Mouse (Mus musculus) liver, embryonic 15.5 days (tissue): Measurements from ENCODE around the gene Spred3. TPM values are rescaled to one million over a fixed set of nuclear protein-coding genes. Genes with fewer than 3 reads are reported as not detected.
"Not testable (repeated sequence)": the region's sequence is repeated elsewhere in the genome, so short reads cannot be mapped to it uniquely, and the experiment has no call there.

Source experiments
- ATAC-seq: fragments of 200-750 bp; cut with Nextera tagmentation; 2 replicates; pipeline ENCODE4 v1.8.0; 2017; ENCODE audit warnings: moderate number of reproducible peaks, mild to moderate bottlenecking, moderate library complexity; ENCODE audit not compliant: insufficient read depth
- H3K27ac ChIP-seq: fragments of 300-500 bp; sonication (generic); replicated peaks from 2 replicates; pipeline ENCODE4 v1.5.1; 2015; ENCODE audit warnings: mild to moderate bottlenecking, inconsistent platforms
- H3K27me3 ChIP-seq: fragments of 300-500 bp; sonication (generic); 2 replicates; pipeline ENCODE4 v1.6.1; 2015; ENCODE audit warnings: mild to moderate bottlenecking, inconsistent platforms
- H3K36me3 ChIP-seq: fragments of 300-500 bp; sonication (generic); replicated peaks from 2 replicates; pipeline ENCODE4 v1.6.1; 2015; ENCODE audit warnings: moderate library complexity, mild to moderate bottlenecking, inconsistent platforms
- H3K4me1 ChIP-seq: fragments of 300-500 bp; sonication (generic); replicated peaks from 2 replicates; pipeline ENCODE4 v1.6.1; 2015; ENCODE audit warnings: inconsistent platforms
- H3K4me2 ChIP-seq: fragments of 300-500 bp; sonication (generic); 2 replicates; pipeline ENCODE4 v1.6.1; 2015; ENCODE audit warnings: moderate library complexity, mild to moderate bottlenecking, inconsistent platforms
- H3K4me3 ChIP-seq: fragments of 300-500 bp; sonication (generic); replicated peaks from 2 replicates; pipeline ENCODE4 v1.5.1; 2015; ENCODE audit warnings: mild to moderate bottlenecking, inconsistent platforms
- H3K9ac ChIP-seq: fragments of 300-500 bp; sonication (generic); 2 replicates; pipeline ENCODE4 v1.6.1; 2015; ENCODE audit warnings: moderate library complexity, mild to moderate bottlenecking, inconsistent platforms
- H3K9me3 ChIP-seq: fragments of 300-500 bp; sonication (generic); replicated peaks from 2 replicates; pipeline ENCODE4 v1.6.1; 2016; ENCODE audit warnings: inconsistent platforms
- WGBS: fragments of 180-500 bp; shearing (Covaris S2); methylation state at CpG from one replicate; pipeline ENCODE4 v1.1.7; 2015; ENCODE audit warnings: mixed read lengths; ENCODE audit not compliant: insufficient replicate concordance; 5-methylcytosine and 5-hydroxymethylcytosine counted together
- polyA plus RNA-seq: library from polyadenylated mRNA; unstranded; fragments of >200 nt; fragmentation: Nextera tagmentation; extraction: Ambion mirVana; gene quantifications from 2 replicates; pipeline ENCODE4 v1.2.1, GENCODE M21; 2015

Spred3 gene
- polyA plus RNA-seq, 1 experiment from 2014 or later, result 0.21 TPM

- peak overlapping the region; percentile 79; the same call in 1 of the 2 replicates for H3K4me2 ChIP-seq
- not testable (repeated sequence) for ATAC-seq, H3K27me3 ChIP-seq, H3K9ac ChIP-seq, H3K9me3 ChIP-seq, H3K27ac ChIP-seq, H3K4me3 ChIP-seq
- peaks cover 14% of the 10 kb centered on the region for H3K36me3 ChIP-seq
- 72% methylated on average over 4 of the region's 4 CpGs for WGBS
- peaks cover 27% of the 10 kb centered on the region for H3K4me1 ChIP-seq
These were observed 11.1 kb upstream of the Spred3 start for GRCm38 (mm10) chr7:29181323-29181722.

DNA sequence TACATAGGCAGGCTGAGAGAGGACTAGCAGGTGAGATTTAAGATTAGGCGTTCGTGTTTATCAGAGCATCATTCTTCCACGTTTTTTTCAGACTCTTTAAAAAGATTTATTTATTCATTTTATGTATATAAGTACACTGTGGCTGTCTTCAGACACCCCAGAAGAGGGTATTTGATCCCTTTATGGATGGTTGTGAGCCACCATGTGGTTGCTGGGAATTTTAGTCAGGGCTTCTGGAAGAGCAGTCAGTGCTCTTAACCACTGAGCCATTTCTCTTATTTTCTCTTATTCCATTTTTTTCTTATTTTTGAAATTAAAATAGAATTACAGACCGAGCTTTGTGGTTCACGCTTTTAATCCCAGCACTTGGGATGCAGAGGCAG, 10.6 kb upstream of the Spred3 start:
- H3K36me3 ChIP-seq, result peaks cover 19% of the 10 kb centered on the region
- H3K9ac ChIP-seq, result no peak overlapping the region
- H3K27me3 ChIP-seq, result no peaks in the 10 kb centered on the region
- no peaks in the 10 kb centered on the region for H3K9me3 ChIP-seq
- H3K4me1 ChIP-seq, result peaks cover 27% of the 10 kb centered on the region
- no peak for ATAC-seq
- H3K27ac ChIP-seq, result peak overlapping the region; percentile 48; the same call in 1 of the 2 replicates
- H3K4me3 ChIP-seq, result peak overlapping the region; percentile 79
- 35% methylated on average over 5 of the region's 5 CpGs for WGBS
- peak overlapping the region; percentile 79 for H3K4me2 ChIP-seq

- Histone ChIP-seq H3K27me3 (no peaks in the 10 kb centered on the region), H3K4me2 (peak within 1 kb of the TSS; percentile 79), H3K9me3 (no peaks in the 10 kb centered on the region), H3K27ac (peak within 1 kb of the TSS; percentile 70), H3K4me3 (peak within 1 kb of the TSS; percentile 79), H3K4me1 (peaks cover 27% of the 10 kb centered on the region), H3K36me3 (peaks cover 25% of the 10 kb centered on the region), H3K9ac (peak within 1 kb of the TSS; percentile 79)
- WGBS, result under 1% methylated on average over 62 of the region's 62 CpGs
- ATAC-seq, result peak; percentile 93
These were observed 10.1 kb upstream of the Spred3 start, which contains the start of gene Psmd8 for GRCm38 (mm10) chr7:29180077-29180853. Gene Psmd8 (minus strand): TSS chr7:29180701.

DNA sequence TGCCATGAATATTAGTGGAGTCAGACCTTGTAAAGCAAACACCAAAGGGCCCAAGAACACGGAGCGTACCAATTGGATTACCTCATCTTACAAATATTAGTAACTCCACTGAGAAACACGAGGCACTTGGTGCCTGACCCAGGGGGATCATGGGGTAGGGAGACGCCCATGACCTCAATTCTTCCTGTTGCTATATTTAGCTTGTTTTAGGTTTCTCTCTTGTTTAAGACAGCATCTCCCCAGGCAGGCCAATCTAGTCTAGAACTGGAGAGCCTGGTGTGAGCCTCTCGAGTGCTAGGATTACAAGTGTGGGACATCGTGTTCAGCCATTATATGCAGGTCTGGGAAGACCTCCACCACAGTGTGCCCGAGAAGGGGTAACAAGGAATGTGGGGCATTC, 9.1 kb upstream of the Spred3 start:
- peak overlapping the region; percentile 79 for H3K4me2 ChIP-seq
- H3K4me1 ChIP-seq, result peaks cover 27% of the 10 kb centered on the region
- ATAC-seq, result no peak
- H3K27me3 ChIP-seq, result no peaks in the 10 kb centered on the region
- 11% methylated on average over 7 of the region's 7 CpGs for WGBS
- no peaks in the 10 kb centered on the region for H3K9me3 ChIP-seq
- H3K36me3 ChIP-seq, result peaks cover 34% of the 10 kb centered on the region
- peak overlapping the region; percentile 79 for H3K4me3 ChIP-seq
- H3K27ac ChIP-seq, result peak overlapping the region; percentile 70
- peak overlapping the region; percentile 79 for H3K9ac ChIP-seq

GRCm38 (mm10) chr7:29178106-29178505, 7.9 kb upstream of the Spred3 start:
- H3K27me3 ChIP-seq, result peaks cover 8% of the 10 kb centered on the region
- H3K4me3 ChIP-seq, result no peak overlapping the region
- H3K4me2 ChIP-seq, result 0 out of 2 replicates have a peak overlapping the region, but pooled peaks have one; percentile 79
- H3K36me3 ChIP-seq, result peaks cover 46% of the 10 kb centered on the region
- H3K9me3 ChIP-seq, result no peaks in the 10 kb centered on the region
- H3K4me1 ChIP-seq, result peaks cover 27% of the 10 kb centered on the region
- no peak overlapping the region for H3K27ac ChIP-seq
- no peak for ATAC-seq
- no peak overlapping the region for H3K9ac ChIP-seq
- 84% methylated on average over 4 of the region's 4 CpGs for WGBS

DNA sequence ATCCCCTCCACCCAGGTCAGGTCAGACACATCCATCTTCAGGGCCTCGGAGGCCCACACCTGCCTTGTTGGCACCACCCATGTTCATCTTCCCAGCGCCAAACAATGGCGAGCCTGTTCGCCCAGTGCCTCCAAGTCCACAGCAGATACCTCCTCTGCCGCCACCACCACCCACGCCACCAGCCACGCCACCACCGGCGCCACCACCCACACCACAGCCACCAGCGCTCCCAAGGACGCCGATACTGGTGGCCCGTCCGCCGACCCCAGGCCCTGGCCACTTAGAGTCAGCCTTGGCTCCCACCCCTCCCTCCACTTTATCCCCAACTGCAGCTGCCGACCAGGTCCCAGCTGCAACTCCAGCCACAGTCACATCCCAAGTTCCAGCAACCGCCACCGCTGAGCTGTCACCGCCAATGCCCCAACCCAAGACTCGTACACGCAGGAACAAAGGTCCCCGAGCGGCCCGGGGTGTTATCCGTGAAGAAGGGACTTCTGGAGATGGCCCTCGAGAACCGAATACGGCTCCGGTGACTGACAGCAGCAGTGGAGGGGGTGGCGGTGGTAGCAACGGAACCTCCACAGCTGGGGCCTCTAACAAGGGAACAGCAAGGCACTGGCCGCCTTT, 2.3 kb upstream of the Spred3 start:
- Histone ChIP-seq H3K27ac (no peak overlapping the region), H3K4me1 (peaks cover 36% of the 10 kb centered on the region), H3K9me3 (no peaks in the 10 kb centered on the region), H3K27me3 (peaks cover 64% of the 10 kb centered on the region), H3K36me3 (peaks cover 43% of the 10 kb centered on the region), H3K9ac (no peak overlapping the region), H3K4me3 (no peak overlapping the region), H3K4me2 (no peak overlapping the region)
- ATAC-seq, result no peak
- 52% methylated on average over 32 of the region's 32 CpGs for WGBS

GRCm38 (mm10) chr7:29171562-29172097, 1.4 kb upstream of the Spred3 start:
- no peak overlapping the region for H3K27ac ChIP-seq
- no peaks in the 10 kb centered on the region for H3K9me3 ChIP-seq
- peaks cover 71% of the 10 kb centered on the region for H3K27me3 ChIP-seq
- H3K36me3 ChIP-seq, result peaks cover 36% of the 10 kb centered on the region
- WGBS, result 7% methylated on average over 34 of the region's 34 CpGs
- no peak for ATAC-seq
- H3K4me1 ChIP-seq, result peaks cover 36% of the 10 kb centered on the region
- H3K4me3 ChIP-seq, result peak overlapping the region; percentile 54
- no peak overlapping the region for H3K9ac ChIP-seq
- peak overlapping the region; percentile 71 for H3K4me2 ChIP-seq

- Histone ChIP-seq H3K9me3 (no peaks in the 10 kb centered on the region), H3K36me3 (peaks cover 29% of the 10 kb centered on the region), H3K27me3 (peaks cover 75% of the 10 kb centered on the region), H3K27ac (no peak overlapping the region), H3K4me3 (peak overlapping the region; percentile 54), H3K4me1 (peaks cover 36% of the 10 kb centered on the region), H3K9ac (no peak overlapping the region), H3K4me2 (peak overlapping the region; percentile 71)
- no peak for ATAC-seq
- WGBS, result 2% methylated on average over 43 of the region's 43 CpGs
These were observed 747 bp upstream of the Spred3 start for GRCm38 (mm10) chr7:29170755-29171561.

- H3K9me3 ChIP-seq, result no peaks in the 10 kb centered on the region
- H3K36me3 ChIP-seq, result peaks cover 14% of the 10 kb centered on the region
- H3K9ac ChIP-seq, result no peak overlapping the region
- no peak overlapping the region for H3K27ac ChIP-seq
- peak overlapping the region; percentile 71 for H3K4me2 ChIP-seq
- ATAC-seq, result peak; percentile 47; the same call in 1 of the 2 replicates
- H3K4me1 ChIP-seq, result peaks cover 36% of the 10 kb centered on the region
- peaks cover 75% of the 10 kb centered on the region for H3K27me3 ChIP-seq
- peak overlapping the region; percentile 54 for H3K4me3 ChIP-seq
- WGBS, result under 1% methylated on average over 30 of the region's 39 CpGs
These were observed 763 bp downstream of the Spred3 start for GRCm38 (mm10) chr7:29169231-29170065.

DNA sequence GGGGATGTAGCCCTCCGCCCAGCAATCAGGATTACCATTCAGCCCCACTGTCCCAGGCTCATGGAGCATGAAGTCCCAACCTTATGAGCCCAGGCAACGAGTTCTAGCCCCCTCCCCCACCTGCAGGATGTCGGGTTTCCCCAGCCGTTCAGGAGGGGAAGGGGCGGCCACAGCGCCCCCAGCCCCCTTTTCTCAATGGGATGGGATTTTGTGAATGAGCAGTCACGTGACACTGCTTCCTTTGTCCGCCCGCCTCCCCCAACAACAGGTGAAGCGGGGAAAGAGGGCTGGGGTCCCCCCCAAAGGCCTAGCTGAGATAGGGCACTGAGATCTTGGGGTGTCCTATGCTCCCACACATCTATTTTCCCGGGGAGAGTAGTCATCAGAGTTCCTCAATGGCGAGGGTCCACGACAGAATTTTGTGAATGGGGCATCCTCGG, 1.4 kb downstream of the Spred3 start:
- H3K27me3 ChIP-seq, result peaks cover 74% of the 10 kb centered on the region

More for the DNA sequence above, 1.4 kb downstream of the Spred3 start:
- no peaks in the 10 kb centered on the region for H3K9me3 ChIP-seq
- H3K36me3 ChIP-seq, result peaks cover 8% of the 10 kb centered on the region
- WGBS, result 3% methylated on average over 14 of the region's 14 CpGs
- no peak overlapping the region for H3K9ac ChIP-seq
- no peak overlapping the region for H3K27ac ChIP-seq
- H3K4me3 ChIP-seq, result peak overlapping the region; percentile 54
- peak overlapping the region; percentile 71 for H3K4me2 ChIP-seq
- peaks cover 36% of the 10 kb centered on the region for H3K4me1 ChIP-seq
- ATAC-seq, result no peak
